Mouse (Mus musculus): Measurements from ENCODE around the gene Rnf167. TPM values are rescaled to one million over a fixed set of nuclear protein-coding genes. Genes with fewer than 3 reads are reported as not detected.

Gene Rnf167
- polyA plus RNA-seq, 1 experiment from 2014 or later: 130 TPM

DNA sequence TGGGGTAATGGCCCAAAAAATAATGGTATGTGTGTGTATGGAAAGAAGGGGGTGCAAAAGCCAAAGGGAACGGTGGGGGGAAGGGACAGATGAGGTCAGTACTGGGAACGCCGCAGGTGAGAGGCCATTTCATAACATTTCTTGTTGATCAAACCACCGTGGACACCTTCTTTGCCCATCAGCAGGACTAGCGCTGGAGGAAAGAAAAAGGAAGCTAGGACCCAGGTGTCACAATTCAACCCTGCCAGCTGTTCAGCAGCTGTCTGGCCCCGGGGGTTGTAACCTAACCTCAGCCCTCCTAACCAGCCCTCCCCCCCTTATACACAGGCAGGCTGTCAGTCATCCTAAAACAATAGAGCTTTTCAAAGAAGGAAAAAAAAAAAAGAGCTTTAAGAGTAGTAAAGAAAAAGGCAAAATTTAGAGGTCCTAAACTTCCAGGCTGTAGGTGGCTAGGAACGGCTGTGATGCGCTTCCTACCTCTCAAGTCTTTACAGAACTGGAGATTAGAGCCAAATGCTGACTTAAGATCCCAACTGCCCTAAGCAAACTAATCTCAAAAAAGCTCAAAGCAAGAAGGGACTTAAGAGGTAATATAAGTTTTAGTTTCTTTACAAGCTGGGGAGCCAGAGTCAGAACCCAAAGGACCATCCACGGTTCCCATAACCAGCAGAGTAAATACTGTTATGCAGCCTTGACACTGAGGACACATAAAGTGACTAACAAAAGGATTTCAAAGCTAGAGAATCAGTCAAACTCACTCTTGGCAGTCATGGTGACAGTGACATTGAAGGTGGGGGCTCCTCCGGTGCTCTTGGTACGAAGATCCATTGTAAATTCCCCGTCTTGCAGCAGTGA is 5.2 kb downstream of the Rnf167 start:
- Histone ChIP-seq H3K9me3 (no peaks in the 10 kb centered on the region), H3K4me3 (peak overlapping the region; percentile 99), H3K9ac (replicated peaks) (peak overlapping the region; percentile 97; the same call in 1 of the 2 replicates), H3K4me2 (replicated peaks) (peak overlapping the region; percentile 72), H3K4me1 (peaks cover 62% of the 10 kb centered on the region), H3K27ac (replicated peaks) (no peak overlapping the region), H3K27me3 (no peaks in the 10 kb centered on the region), H3K36me3 (peaks cover 37% of the 10 kb centered on the region)
- 72% methylated on average over 12 of the region's 12 CpGs for WGBS
- ATAC-seq (replicated peaks): no peak

DNA sequence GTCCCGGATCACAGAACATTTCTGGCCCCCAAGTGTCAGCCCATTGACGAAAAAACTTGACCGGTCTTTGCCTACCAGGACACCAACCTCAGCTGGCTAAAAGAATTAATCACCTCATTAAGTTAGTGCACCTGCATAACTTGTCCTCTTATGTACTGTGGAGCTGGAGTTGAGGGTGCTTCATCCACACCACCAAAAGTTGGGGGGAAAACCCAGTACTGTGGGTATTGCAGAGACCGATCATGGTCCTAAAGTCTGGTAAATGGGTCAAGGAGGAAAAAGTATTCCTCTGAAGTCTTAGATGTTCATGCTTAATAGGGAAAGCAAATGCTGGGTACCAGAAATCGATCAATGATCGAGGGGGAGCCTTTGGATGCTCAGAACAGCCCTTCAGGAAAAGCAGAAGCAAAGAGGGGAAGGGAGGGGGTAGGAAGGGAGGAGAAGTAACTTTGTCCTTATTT is 5.9 kb downstream of the Rnf167 start:
- ATAC-seq (replicated peaks): no peak
- Histone ChIP-seq H3K4me2 (replicated peaks) (peak overlapping the region; percentile 72), H3K9me3 (no peaks in the 10 kb centered on the region), H3K4me1 (peaks cover 60% of the 10 kb centered on the region), H3K9ac (replicated peaks) (peak overlapping the region; percentile 97), H3K27me3 (no peaks in the 10 kb centered on the region), H3K36me3 (peaks cover 37% of the 10 kb centered on the region), H3K27ac (replicated peaks) (peak overlapping the region; percentile 97), H3K4me3 (peak overlapping the region; percentile 99)
- 62% methylated on average over 6 of the region's 6 CpGs for WGBS

DNA sequence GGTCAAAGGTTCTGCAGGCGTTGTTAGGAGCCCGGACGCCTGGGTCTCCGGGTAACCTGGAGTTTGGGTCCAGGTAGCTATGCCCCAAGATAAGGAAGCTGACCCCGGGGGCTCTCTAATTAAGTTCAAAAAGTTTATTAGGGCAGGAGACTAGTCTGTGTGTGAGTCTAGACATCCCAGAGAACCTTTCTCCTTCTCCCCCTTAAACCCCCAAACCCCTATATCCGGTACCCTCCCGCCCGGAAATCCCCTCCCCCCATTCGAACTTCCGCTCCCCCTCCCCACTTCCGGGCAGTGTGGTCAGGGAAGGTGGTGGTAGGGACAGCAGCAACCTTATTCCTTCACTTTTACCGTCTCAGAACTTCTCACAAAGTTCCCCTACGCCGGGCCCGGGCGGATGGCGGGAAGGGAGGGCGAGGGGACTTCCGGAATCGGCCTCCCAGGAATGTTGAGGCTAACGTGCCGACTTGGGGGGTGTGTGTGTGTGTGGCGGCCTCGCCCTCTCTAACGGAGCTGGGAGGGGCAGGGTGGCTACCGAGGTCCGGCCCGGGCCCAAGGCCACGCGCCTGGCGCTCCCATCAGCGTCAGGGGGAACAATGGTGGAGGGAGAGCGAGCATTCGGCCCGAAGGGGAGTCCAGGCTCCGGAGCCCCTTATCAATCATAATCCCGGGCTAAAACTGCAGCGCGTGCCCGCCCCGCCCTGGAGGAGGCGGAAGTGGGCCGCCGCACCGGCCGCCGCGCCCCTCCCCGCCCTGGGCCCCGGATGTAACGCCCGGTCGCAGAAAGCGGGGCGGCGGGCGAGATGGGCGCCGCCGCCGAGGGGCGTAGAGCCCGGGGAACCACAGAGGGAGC is 6.5 kb downstream of the Rnf167 start:
- H3K27ac ChIP-seq (replicated peaks): peak overlapping the region; percentile 97
- under 1% methylated on average over 51 of the region's 63 CpGs for WGBS

DNA sequence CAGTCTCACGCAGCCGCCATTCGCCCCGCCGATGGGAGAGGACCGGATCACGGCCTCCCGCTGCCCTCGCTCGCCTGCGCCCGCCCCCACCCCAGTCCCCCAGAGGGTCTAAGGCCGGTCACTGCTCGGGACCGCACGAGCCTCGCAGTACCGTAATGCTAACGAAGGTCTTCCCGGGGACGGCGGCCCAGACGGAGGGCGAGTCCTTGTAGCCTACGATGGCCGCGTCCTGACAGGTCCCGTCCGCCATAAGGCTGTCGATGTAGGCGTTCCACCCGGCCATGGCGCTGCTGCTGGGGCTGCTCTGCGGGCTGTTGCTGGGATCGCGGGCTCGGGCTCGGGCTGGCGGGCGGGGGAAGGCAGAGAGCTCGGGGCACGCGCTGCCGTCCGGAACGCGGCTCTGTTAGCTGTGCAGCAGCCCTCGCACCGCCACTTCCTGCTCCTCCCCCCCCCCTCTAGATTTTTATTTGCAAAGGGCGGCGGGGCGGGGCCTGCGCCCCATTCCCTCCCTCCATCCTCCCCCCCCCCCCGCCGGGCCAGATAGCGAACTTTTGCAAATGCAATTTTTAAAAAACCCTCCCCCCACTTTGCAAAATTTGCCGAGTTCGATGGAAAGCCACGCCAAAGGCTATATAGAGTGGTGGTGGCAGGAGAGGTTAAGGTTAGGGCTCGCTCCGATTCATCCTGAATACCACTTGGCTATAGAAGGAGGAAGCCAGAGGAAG is 7.3 kb downstream of the Rnf167 start, which contains the start of gene Pfn1:
Gene Pfn1 (minus strand): TSS at position 447 of the 725 bp plus-strand sequence.
- Histone ChIP-seq H3K9me3 (no peaks in the 10 kb centered on the region), H3K27ac (replicated peaks) (peak within 1 kb of the TSS; percentile 97), H3K36me3 (peaks cover 31% of the 10 kb centered on the region), H3K4me3 (peak within 1 kb of the TSS; percentile 99), H3K27me3 (no peaks in the 10 kb centered on the region), H3K4me1 (peaks cover 46% of the 10 kb centered on the region), H3K4me2 (replicated peaks) (peak within 1 kb of the TSS; percentile 72), H3K9ac (replicated peaks) (peak within 1 kb of the TSS; percentile 97)
- under 1% methylated on average over 56 of the region's 61 CpGs for WGBS
- ATAC-seq (replicated peaks): peak; percentile 59

More for the DNA sequence above, 6.5 kb downstream of the Rnf167 start:
- Histone ChIP-seq H3K27me3 (no peaks in the 10 kb centered on the region), H3K4me2 (replicated peaks) (peak overlapping the region; percentile 72), H3K4me3 (peak overlapping the region; percentile 99), H3K9me3 (no peaks in the 10 kb centered on the region), H3K9ac (replicated peaks) (peak overlapping the region; percentile 97), H3K36me3 (peaks cover 37% of the 10 kb centered on the region), H3K4me1 (peaks cover 54% of the 10 kb centered on the region)
- ATAC-seq (replicated peaks): peak; percentile 66

DNA sequence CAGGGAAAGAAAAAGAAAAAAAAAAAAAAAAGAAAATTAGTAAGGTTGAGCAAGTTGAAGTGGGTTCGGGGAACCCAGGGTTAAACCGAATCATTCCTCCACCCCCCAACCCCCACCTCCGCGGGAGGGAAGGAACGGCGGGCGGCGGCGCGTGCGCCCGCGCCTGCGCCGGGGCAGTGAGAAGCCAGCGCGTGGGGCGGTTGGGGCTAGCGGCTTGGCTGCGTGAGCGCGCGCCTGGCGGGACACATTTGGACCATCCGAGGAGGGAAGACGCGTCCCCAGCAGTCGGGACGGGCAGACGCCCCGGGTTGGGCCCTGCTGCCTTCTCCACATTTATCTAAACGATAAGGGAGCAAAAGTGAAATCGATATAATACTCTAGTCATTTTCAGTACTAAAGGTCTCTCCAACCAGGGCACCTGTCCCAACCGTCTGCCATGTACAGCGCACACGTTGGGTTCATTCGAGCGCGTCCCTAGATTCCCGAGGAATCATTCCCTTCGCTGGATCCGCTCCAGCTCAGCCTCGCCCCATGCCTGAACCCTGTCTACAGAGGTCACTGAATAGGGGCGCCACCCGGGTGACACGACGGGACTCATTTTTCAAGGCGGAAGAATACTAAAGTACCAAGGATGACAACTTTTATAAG is 8.0 kb downstream of the Rnf167 start:
- peak overlapping the region; percentile 72 for H3K4me2 ChIP-seq (replicated peaks)
- no peaks in the 10 kb centered on the region for H3K27me3 ChIP-seq
- peak overlapping the region; percentile 99 for H3K4me3 ChIP-seq
- peaks cover 41% of the 10 kb centered on the region for H3K4me1 ChIP-seq
- WGBS: under 1% methylated on average over 48 of the region's 48 CpGs
- H3K9ac ChIP-seq (replicated peaks): peak overlapping the region; percentile 97
- peak overlapping the region; percentile 97 for H3K27ac ChIP-seq (replicated peaks)
- H3K9me3 ChIP-seq: no peaks in the 10 kb centered on the region
- peak; percentile 62 for ATAC-seq (replicated peaks)
- H3K36me3 ChIP-seq: peaks cover 24% of the 10 kb centered on the region

DNA sequence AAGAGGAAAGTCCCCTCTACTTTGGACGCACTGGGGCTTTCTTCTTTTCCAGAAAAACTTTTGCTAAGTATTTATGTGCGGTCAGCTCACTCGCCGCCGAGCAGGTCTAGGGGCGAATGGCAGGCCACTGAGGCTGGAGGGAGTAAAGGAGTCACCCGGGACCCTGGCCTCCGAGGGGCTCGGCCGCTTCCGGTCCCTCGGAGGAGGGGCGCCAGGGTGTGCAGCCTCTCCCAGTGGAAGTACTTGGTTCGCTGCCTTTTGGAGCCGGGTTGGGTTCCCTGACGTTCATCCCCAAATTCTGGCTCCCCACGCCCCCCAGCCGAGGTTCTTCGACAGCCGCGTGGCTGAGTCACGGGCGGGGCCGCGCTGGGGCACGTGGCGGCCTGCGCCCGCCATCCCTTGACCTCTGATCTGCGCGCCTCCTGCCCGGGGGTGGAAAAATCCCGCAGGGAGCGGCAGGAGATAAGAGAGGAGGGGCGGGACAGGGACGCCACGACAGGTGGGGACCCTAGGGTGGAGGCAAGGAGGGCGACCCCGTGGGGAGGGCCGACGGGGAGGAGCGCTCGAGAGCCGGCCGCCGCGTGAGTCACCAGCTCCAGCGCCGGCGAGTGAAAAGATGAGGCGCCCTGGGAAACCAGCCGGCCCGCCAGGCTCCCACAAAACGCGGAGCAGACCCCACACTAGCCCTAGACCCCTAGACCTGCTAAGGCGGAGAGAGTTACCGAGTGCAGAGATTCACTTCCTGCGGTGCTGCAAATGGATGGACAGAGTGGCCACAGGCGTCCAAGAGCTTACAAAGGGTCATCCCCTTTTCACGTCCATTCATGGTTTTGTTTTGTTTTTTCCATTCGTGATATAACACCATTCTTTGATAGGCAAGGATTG is 8.8 kb downstream of the Rnf167 start:
- H3K27me3 ChIP-seq: no peaks in the 10 kb centered on the region
- H3K9me3 ChIP-seq: no peaks in the 10 kb centered on the region
- H3K36me3 ChIP-seq: peaks cover 16% of the 10 kb centered on the region
- peak overlapping the region; percentile 97 for H3K9ac ChIP-seq (replicated peaks)
- under 1% methylated on average over 61 of the region's 61 CpGs for WGBS
- H3K4me3 ChIP-seq: peak overlapping the region; percentile 99
- peaks cover 41% of the 10 kb centered on the region for H3K4me1 ChIP-seq
- no peak; the same call in 1 of the 2 replicates for ATAC-seq (replicated peaks)
- H3K27ac ChIP-seq (replicated peaks): peak overlapping the region; percentile 97
- peak overlapping the region; percentile 72 for H3K4me2 ChIP-seq (replicated peaks)

DNA sequence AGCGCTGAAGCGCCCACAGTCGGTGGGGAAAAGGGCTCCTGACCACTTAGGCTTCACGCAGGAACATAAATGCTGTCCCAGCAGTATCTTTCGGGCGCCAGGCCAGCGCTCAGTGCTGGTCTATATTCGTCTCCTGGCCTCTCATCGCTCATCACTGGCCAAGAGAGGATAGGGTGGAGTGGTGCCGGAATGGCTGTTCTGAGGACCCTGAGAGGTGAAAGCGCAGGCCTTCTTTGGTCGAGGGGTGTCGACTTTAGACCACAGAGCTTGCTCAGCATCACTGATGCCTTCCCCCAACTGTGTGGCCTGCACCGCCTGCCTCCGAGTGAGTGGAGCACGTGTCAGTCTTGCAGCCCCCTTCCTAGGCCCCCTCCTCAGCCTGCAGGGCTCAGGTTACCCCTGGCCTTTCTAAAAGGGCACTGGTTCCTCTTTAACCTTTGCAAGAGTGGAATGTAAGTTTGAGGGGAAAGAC is 9.5 kb downstream of the Rnf167 start:
- Histone ChIP-seq H3K9me3 (no peaks in the 10 kb centered on the region), H3K4me1 (peaks cover 41% of the 10 kb centered on the region), H3K36me3 (peaks cover 9% of the 10 kb centered on the region), H3K4me3 (peak overlapping the region; percentile 99), H3K27ac (replicated peaks) (peak overlapping the region; percentile 97; the same call in 1 of the 2 replicates), H3K4me2 (replicated peaks) (peak overlapping the region; percentile 72), H3K9ac (replicated peaks) (peak overlapping the region; percentile 97), H3K27me3 (no peaks in the 10 kb centered on the region)
- ATAC-seq (replicated peaks): no peak
- WGBS: 8% methylated on average over 16 of the region's 16 CpGs

DNA sequence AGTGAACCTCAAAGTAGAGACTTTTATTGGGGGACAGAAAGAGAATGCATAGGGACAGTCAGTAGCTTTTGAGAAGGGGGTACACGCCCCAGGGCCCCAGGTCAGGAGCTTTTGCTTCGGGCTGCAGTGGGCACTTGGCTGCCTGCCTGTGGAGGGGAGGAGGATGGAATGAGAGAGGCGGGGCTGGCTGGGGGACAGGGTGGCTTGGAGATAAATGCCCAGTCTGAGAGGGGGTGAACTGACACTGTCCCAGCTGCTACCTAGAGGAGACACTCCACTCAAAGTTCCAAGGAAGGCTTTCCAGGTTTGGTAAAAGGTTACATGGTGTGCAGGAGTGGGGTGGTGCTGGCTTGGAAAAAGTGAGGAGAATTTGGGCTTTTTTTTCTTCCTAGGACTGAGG is 9.9 kb downstream of the Rnf167 start, which contains the start of gene Eno3:
Gene Eno3 (plus strand): TSS at position 239 of the 400 bp plus-strand sequence.
- ATAC-seq (replicated peaks): no peak
- 19% methylated on average over 3 of the region's 3 CpGs for WGBS
- Histone ChIP-seq H3K9me3 (no peaks in the 10 kb centered on the region), H3K4me3 (peak within 1 kb of the TSS; percentile 99), H3K4me1 (peaks cover 37% of the 10 kb centered on the region), H3K36me3 (peaks cover 6% of the 10 kb centered on the region; the same call in 1 of the 2 replicates), H3K4me2 (replicated peaks) (peak within 1 kb of the TSS; percentile 72), H3K9ac (replicated peaks) (peak within 1 kb of the TSS; percentile 97), H3K27me3 (no peaks in the 10 kb centered on the region), H3K27ac (replicated peaks) (peak within 1 kb of the TSS; percentile 97)

DNA sequence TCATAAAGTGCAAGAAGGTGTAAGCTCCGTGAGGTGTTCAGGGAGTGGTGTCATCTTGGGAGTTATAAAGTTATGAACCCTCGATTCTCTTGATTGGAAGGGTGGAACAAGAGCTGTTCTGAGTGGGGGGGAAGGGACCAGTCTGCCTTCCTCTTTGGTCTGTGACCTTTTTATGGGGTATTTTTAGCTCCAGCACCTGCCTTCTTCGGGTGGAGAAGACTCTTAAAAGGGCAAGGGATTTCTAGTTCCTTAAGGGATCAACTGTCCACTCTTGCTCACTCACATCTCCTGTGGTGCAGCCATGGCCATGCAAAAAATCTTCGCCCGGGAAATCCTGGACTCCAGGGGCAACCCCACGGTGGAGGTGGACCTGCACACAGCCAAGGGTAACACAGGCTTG is 10.5 kb downstream of the Rnf167 start:
- H3K27me3 ChIP-seq: no peaks in the 10 kb centered on the region
- ATAC-seq (replicated peaks): no peak
- WGBS: 70% methylated on average over 6 of the region's 6 CpGs
- no peak overlapping the region for H3K4me2 ChIP-seq (replicated peaks)
- H3K9ac ChIP-seq (replicated peaks): no peak overlapping the region
- H3K36me3 ChIP-seq: peaks cover 6% of the 10 kb centered on the region
- no peak overlapping the region for H3K27ac ChIP-seq (replicated peaks)
- H3K4me3 ChIP-seq: no peak overlapping the region
- peaks cover 31% of the 10 kb centered on the region for H3K4me1 ChIP-seq
- H3K9me3 ChIP-seq: no peaks in the 10 kb centered on the region

DNA sequence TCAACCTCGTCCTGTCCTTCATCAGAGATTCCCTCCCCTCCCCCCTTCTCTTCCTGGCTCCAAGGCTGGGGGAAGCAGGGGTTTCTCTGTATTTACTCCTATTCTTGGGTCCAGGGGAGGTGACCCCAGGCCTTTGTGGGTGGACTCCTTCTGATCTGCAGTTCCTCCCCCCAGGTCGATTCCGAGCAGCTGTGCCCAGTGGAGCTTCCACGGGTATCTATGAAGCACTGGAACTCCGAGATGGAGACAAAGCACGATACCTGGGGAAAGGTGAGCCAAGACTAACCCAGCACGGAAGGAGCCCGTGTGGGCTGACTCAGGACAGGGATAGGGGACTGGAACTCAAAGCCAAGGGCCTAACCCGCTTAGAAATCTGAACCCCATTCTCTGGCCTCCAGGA is 11.0 kb downstream of the Rnf167 start:
- Histone ChIP-seq H3K9me3 (no peaks in the 10 kb centered on the region), H3K4me2 (replicated peaks) (no peak overlapping the region), H3K36me3 (peaks cover 10% of the 10 kb centered on the region), H3K27ac (replicated peaks) (no peak overlapping the region), H3K27me3 (no peaks in the 10 kb centered on the region), H3K4me1 (peaks cover 27% of the 10 kb centered on the region), H3K9ac (replicated peaks) (no peak overlapping the region), H3K4me3 (no peak overlapping the region)
- 62% methylated on average over 9 of the region's 9 CpGs for WGBS
- ATAC-seq (replicated peaks): no peak
